Mouse (Mus musculus): Measurements from ENCODE around the gene Pnpla1. TPM values are rescaled to one million over a fixed set of nuclear protein-coding genes. Genes with fewer than 3 reads are reported as not detected.

Gene Pnpla1
- total and polyA plus RNA-seq, 2 experiments from 2014 or later, result 0.08 to 0.10 TPM

DNA sequence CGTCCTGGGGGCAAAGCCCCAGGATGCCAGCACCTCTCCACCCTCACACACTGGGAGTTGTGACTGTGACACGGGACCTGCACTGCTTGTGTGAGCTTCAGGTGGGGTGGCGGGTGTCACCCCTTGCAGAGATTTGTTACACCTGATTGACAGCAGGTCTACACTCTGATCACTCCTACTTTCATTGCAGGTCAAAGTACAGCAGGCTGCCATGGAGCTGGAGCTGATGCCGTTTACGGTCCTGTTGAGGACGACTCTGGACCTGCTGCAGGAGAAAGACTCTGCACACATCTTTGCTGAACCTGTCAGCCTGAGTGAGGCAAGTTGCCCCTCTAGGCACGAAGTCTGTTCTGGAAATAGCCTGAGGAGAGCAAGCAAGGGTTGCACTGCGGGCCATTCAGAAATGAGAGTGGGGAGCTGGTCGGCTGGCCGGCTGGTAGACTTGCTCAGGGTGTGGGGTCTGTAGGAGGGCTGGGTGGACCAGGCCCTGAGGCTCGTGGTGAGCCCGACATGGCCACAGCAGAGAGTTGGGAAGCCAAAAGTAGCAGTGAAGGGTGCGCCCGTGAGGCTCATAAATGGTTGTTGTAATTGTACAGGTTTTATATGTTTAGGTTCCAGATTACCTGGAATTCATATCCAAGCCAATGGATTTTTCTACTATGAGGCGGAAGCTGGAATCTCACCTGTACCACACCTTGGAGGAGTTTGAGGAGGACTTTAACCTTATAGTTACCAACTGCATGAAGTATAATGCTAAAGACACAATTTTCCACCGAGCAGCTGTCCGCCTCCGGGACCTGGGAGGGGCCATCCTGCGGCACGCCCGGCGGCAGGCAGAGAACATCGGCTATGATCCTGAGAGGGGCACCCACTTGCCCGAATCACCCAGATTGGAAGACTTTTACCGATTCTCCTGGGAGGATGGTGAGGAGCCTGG, 41.1 kb upstream of the Pnpla1 start:
- 96% methylated on average over 25 of the region's 25 CpGs for WGBS
- TF ChIP-seq CTCF (IDR thresholded peaks at IDR 0.05; ENCODE audit: low read depth), result no peak
- Histone ChIP-seq H3K4me3 (ENCODE audit: low read length) (no peak overlapping the region), H3K36me3 (ENCODE audit: insufficient read depth, low read length) (peaks cover 54% of the 10 kb centered on the region), H3K9ac (replicated peaks; ENCODE audit: low read length) (no peak overlapping the region), H3K27me3 (ENCODE audit: insufficient read depth, low read length) (no peaks in the 10 kb centered on the region), H3K27ac (no peak overlapping the region), H3K9me3 (ENCODE audit: low read length) (no peaks in the 10 kb centered on the region), H3K4me2 (ENCODE audit: low read depth, low read length) (no peak overlapping the region), H3K4me1 (ENCODE audit: insufficient read depth, low read length) (no peaks in the 10 kb centered on the region)
- ATAC-seq (no peak), DNase-seq (ENCODE audit: low spot score) (no peak)

DNA sequence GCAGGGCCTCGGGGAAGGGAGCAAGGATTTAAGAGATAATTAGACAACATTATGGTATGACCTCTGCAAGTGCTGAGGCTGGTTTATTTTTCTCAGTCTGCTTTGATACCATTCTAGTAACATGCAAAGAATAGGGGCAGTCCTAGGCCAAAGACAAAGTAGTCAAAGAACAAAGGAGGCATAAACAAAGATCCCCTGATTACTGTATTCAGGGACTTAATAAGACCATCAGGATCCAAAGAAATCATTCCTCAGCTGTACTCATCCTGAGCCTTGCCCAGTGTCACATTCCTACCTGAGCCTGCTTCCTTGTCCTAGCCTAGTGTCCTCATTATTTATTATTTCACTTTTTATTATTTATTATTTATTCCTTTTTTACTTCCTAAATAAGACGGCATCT, 38.0 kb upstream of the Pnpla1 start:
- no peak for TF ChIP-seq CTCF (IDR thresholded peaks at IDR 0.05; ENCODE audit: low read depth)
- no peak overlapping the region for H3K9ac ChIP-seq (replicated peaks; ENCODE audit: low read length)
- WGBS, result 78% methylated on average over 2 of the region's 2 CpGs
- DNase-seq (ENCODE audit: low spot score) (no peak), ATAC-seq (no peak)
- no peak overlapping the region for H3K27ac ChIP-seq
- no peaks in the 10 kb centered on the region for H3K4me1 ChIP-seq (ENCODE audit: insufficient read depth, low read length)
- H3K4me2 ChIP-seq (ENCODE audit: low read depth, low read length), result no peak overlapping the region
- no peaks in the 10 kb centered on the region for H3K27me3 ChIP-seq (ENCODE audit: insufficient read depth, low read length)
- no peak overlapping the region for H3K4me3 ChIP-seq (ENCODE audit: low read length)
- peaks cover 61% of the 10 kb centered on the region for H3K36me3 ChIP-seq (ENCODE audit: insufficient read depth, low read length)
- no peaks in the 10 kb centered on the region for H3K9me3 ChIP-seq (ENCODE audit: low read length)

GRCm38 (mm10) chr17:28823004-28823745, 35.0 kb upstream of the Pnpla1 start:
- WGBS, result 71% methylated on average over 13 of the region's 13 CpGs
- Histone ChIP-seq H3K27ac (peak overlapping the region; percentile 54), H3K4me2 (ENCODE audit: low read depth, low read length) (no peak overlapping the region)

GRCm38 (mm10) chr17:28823749-28824148, 34.5 kb upstream of the Pnpla1 start:
- Histone ChIP-seq H3K4me2 (ENCODE audit: low read depth, low read length) (no peak overlapping the region), H3K9ac (replicated peaks; ENCODE audit: low read length) (no peak overlapping the region), H3K9me3 (ENCODE audit: low read length) (no peaks in the 10 kb centered on the region), H3K27ac (peak overlapping the region; percentile 54; the same call in 1 of the 2 replicates), H3K27me3 (ENCODE audit: insufficient read depth, low read length) (no peaks in the 10 kb centered on the region), H3K36me3 (ENCODE audit: insufficient read depth, low read length) (peaks cover 43% of the 10 kb centered on the region), H3K4me3 (ENCODE audit: low read length) (no peak overlapping the region), H3K4me1 (ENCODE audit: insufficient read depth, low read length) (no peaks in the 10 kb centered on the region)
- WGBS, result 71% methylated on average over 11 of the region's 11 CpGs
- ATAC-seq, result no peak
- DNase-seq (ENCODE audit: low spot score), result no peak
- TF ChIP-seq CTCF (IDR thresholded peaks at IDR 0.05; ENCODE audit: low read depth), result no peak

More at GRCm38 (mm10) chr17:28823004-28823745, 35.0 kb upstream of the Pnpla1 start:
- Histone ChIP-seq H3K4me3 (ENCODE audit: low read length) (no peak overlapping the region), H3K9ac (replicated peaks; ENCODE audit: low read length) (no peak overlapping the region), H3K9me3 (ENCODE audit: low read length) (no peaks in the 10 kb centered on the region), H3K27me3 (ENCODE audit: insufficient read depth, low read length) (no peaks in the 10 kb centered on the region), H3K4me1 (ENCODE audit: insufficient read depth, low read length) (no peaks in the 10 kb centered on the region), H3K36me3 (ENCODE audit: insufficient read depth, low read length) (peaks cover 48% of the 10 kb centered on the region)
- DNase-seq (ENCODE audit: low spot score) (peak; percentile 54), ATAC-seq (peak; percentile 67; the same call in 1 of the 2 replicates)
- TF ChIP-seq CTCF (IDR thresholded peaks at IDR 0.05; ENCODE audit: low read depth), result no peak

- TF ChIP-seq CTCF (IDR thresholded peaks at IDR 0.05; ENCODE audit: low read depth), result no peak
- Histone ChIP-seq H3K9ac (replicated peaks; ENCODE audit: low read length) (no peak overlapping the region), H3K27me3 (ENCODE audit: insufficient read depth, low read length) (no peaks in the 10 kb centered on the region), H3K27ac (peak overlapping the region; percentile 3; the same call in 1 of the 2 replicates), H3K4me2 (ENCODE audit: low read depth, low read length) (no peak overlapping the region), H3K36me3 (ENCODE audit: insufficient read depth, low read length) (peaks cover 43% of the 10 kb centered on the region), H3K4me3 (ENCODE audit: low read length) (no peak overlapping the region), H3K9me3 (ENCODE audit: low read length) (no peaks in the 10 kb centered on the region), H3K4me1 (ENCODE audit: insufficient read depth, low read length) (no peaks in the 10 kb centered on the region)
- DNase-seq (ENCODE audit: low spot score), result no peak
- ATAC-seq, result no peak
- WGBS, result 67% methylated on average over 6 of the region's 6 CpGs
Observed at GRCm38 (mm10) chr17:28824896-28825295, 33.3 kb upstream of the Pnpla1 start.

- Histone ChIP-seq H3K9me3 (ENCODE audit: low read length) (no peaks in the 10 kb centered on the region), H3K27ac (peak overlapping the region; percentile 32; the same call in 1 of the 2 replicates), H3K27me3 (ENCODE audit: insufficient read depth, low read length) (no peaks in the 10 kb centered on the region), H3K9ac (replicated peaks; ENCODE audit: low read length) (no peak overlapping the region), H3K36me3 (ENCODE audit: insufficient read depth, low read length) (peaks cover 43% of the 10 kb centered on the region), H3K4me2 (ENCODE audit: low read depth, low read length) (no peak overlapping the region), H3K4me1 (ENCODE audit: insufficient read depth, low read length) (no peaks in the 10 kb centered on the region), H3K4me3 (ENCODE audit: low read length) (no peak overlapping the region)
- ATAC-seq (no peak), DNase-seq (ENCODE audit: low spot score) (peak; percentile 39)
- 75% methylated on average over 6 of the region's 6 CpGs for WGBS
- no peak for TF ChIP-seq CTCF (IDR thresholded peaks at IDR 0.05; ENCODE audit: low read depth)
Observed at GRCm38 (mm10) chr17:28825359-28826041, 32.7 kb upstream of the Pnpla1 start.
